ENCODE assay signal across 8 mouse cellular contexts in genomic region chr4:44756134-44756951, GRCm38 (mm10). TPM values are rescaled to one million over a fixed set of nuclear protein-coding genes. Genes with fewer than 3 reads are reported as not detected.
DNase-seq lines count a peak whose midpoint lies in the region; ATAC-seq and TF ChIP-seq lines count a peak whose summit lies in the region.

No protein-coding gene starts in this region.

- TF ChIP-seq CTCF in E14TG2a.4 (conservative IDR thresholded peaks at IDR 0.05; ENCODE audit: low read length): no peak
- no peak for TF ChIP-seq CTCF in heart, postnatal 0 days (IDR thresholded peaks at IDR 0.05; ENCODE audit: low read depth)
- TF ChIP-seq CTCF in testis, adult 2 months (IDR thresholded peaks at IDR 0.05; ENCODE audit: control insufficient read depth, insufficient read depth, insufficient replicate concordance, low read depth, low read length): no peak

- H3K9ac ChIP-seq in forebrain, embryonic 12.5 days: peak overlapping the region; percentile 79
- H3K9ac ChIP-seq in heart, postnatal 0 days (replicated peaks; ENCODE audit: low read depth, low read length): peak overlapping the region; percentile 89
- H3K9ac ChIP-seq in liver, embryonic 16.5 days (ENCODE audit: low read depth, low read length): peak overlapping the region; percentile 88
- peak overlapping the region; percentile 86 for H3K9ac ChIP-seq in neural tube, embryonic 13.5 days

- peak overlapping the region; percentile 100 for H3K4me3 ChIP-seq in E14TG2a.4 (replicated peaks; ENCODE audit: low read length)
- H3K4me3 ChIP-seq in forebrain, embryonic 12.5 days (replicated peaks): peak overlapping the region; percentile 88
- peak overlapping the region; percentile 87 for H3K4me3 ChIP-seq in heart, postnatal 0 days (ENCODE audit: low read depth, low read length)
- H3K4me3 ChIP-seq in liver, embryonic 16.5 days (ENCODE audit: low read depth, low read length): peak overlapping the region; percentile 77
- peak overlapping the region; percentile 61 for H3K4me3 ChIP-seq in neural tube, embryonic 13.5 days
- H3K4me3 ChIP-seq in testis, adult 2 months (ENCODE audit: control insufficient read depth, low read depth, low read length): peak overlapping the region; percentile 91

- no peaks in the 10 kb centered on the region for H3K9me3 ChIP-seq in E14TG2a.4 (ENCODE audit: low read length)
- no peaks in the 10 kb centered on the region for H3K9me3 ChIP-seq in forebrain, embryonic 12.5 days
- no peaks in the 10 kb centered on the region for H3K9me3 ChIP-seq in heart, postnatal 0 days (replicated peaks; ENCODE audit: control insufficient read depth, low read length)
- H3K9me3 ChIP-seq in liver, embryonic 16.5 days (replicated peaks; ENCODE audit: control insufficient read depth, low read length): no peaks in the 10 kb centered on the region
- H3K9me3 ChIP-seq in neural tube, embryonic 13.5 days: no peaks in the 10 kb centered on the region

- H3K27ac ChIP-seq in forebrain, embryonic 12.5 days: peak overlapping the region; percentile 91
- peak overlapping the region; percentile 88 for H3K27ac ChIP-seq in heart, postnatal 0 days (ENCODE audit: low read depth)
- H3K27ac ChIP-seq in liver, embryonic 16.5 days (ENCODE audit: low read length): peak overlapping the region; percentile 87
- H3K27ac ChIP-seq in neural tube, embryonic 13.5 days (replicated peaks): peak overlapping the region; percentile 92
- H3K27ac ChIP-seq in testis, adult 2 months (ENCODE audit: control insufficient read depth, insufficient read depth, low read depth, low read length): peak overlapping the region; percentile 83

- peaks cover 2% of the 10 kb centered on the region; the same call in 1 of the 2 replicates for H3K36me3 ChIP-seq in E14TG2a.4 (ENCODE audit: insufficient read depth, low read length)
- H3K36me3 ChIP-seq in forebrain, embryonic 12.5 days (replicated peaks): no peaks in the 10 kb centered on the region
- H3K36me3 ChIP-seq in heart, postnatal 0 days (replicated peaks; ENCODE audit: control insufficient read depth, insufficient read depth, low read length): no peaks in the 10 kb centered on the region
- no peaks in the 10 kb centered on the region for H3K36me3 ChIP-seq in liver, embryonic 16.5 days (ENCODE audit: control insufficient read depth, insufficient read depth)
- H3K36me3 ChIP-seq in neural tube, embryonic 13.5 days: no peaks in the 10 kb centered on the region
- H3K36me3 ChIP-seq in testis, adult 2 months (ENCODE audit: control insufficient read depth, insufficient read depth, low read length): no peaks in the 10 kb centered on the region

- WGBS in forebrain, embryonic 12.5 days: under 1% methylated on average over 60 of the region's 60 CpGs
- under 1% methylated on average over 60 of the region's 60 CpGs for WGBS in heart, postnatal 0 days
- under 1% methylated on average over 60 of the region's 60 CpGs for WGBS in liver, embryonic 16.5 days (ENCODE audit: insufficient replicate concordance)
- WGBS in neural tube, embryonic 13.5 days: under 1% methylated on average over 60 of the region's 60 CpGs

- DNase-seq in c-Kit-positive CD71-positive TER-119-positive erythroid progenitor cells, embryonic 14.5 days (ENCODE audit: low spot score): peak; percentile 91
- peak; percentile 98 for DNase-seq in heart, postnatal 0 days (ENCODE audit: low spot score)
- DNase-seq in kidney, postnatal 4 days: peak; percentile 91 to 95

- H3K4me2 ChIP-seq in forebrain, embryonic 12.5 days: peak overlapping the region; percentile 72
- H3K4me2 ChIP-seq in heart, postnatal 0 days (ENCODE audit: low read depth, low read length): peak overlapping the region; percentile 78
- peak overlapping the region; percentile 67 for H3K4me2 ChIP-seq in liver, embryonic 16.5 days (ENCODE audit: low read depth, low read length)
- H3K4me2 ChIP-seq in neural tube, embryonic 13.5 days: peak overlapping the region; percentile 83

- peaks cover 22% of the 10 kb centered on the region for H3K4me1 ChIP-seq in E14TG2a.4 (replicated peaks; ENCODE audit: low read depth, low read length)
- H3K4me1 ChIP-seq in forebrain, embryonic 12.5 days: peaks cover 10% of the 10 kb centered on the region; the same call in 1 of the 2 replicates
- H3K4me1 ChIP-seq in heart, postnatal 0 days (ENCODE audit: control insufficient read depth, insufficient read depth): no peaks in the 10 kb centered on the region
- H3K4me1 ChIP-seq in liver, embryonic 16.5 days (ENCODE audit: control insufficient read depth, low read depth, low read length): peaks cover 3% of the 10 kb centered on the region
- H3K4me1 ChIP-seq in neural tube, embryonic 13.5 days (replicated peaks): peaks cover 21% of the 10 kb centered on the region
- H3K4me1 ChIP-seq in testis, adult 2 months (ENCODE audit: control insufficient read depth, insufficient read depth, low read length): no peaks in the 10 kb centered on the region

- H3K27me3 ChIP-seq in E14TG2a.4 (ENCODE audit: insufficient read depth, low read length): no peaks in the 10 kb centered on the region
- no peaks in the 10 kb centered on the region for H3K27me3 ChIP-seq in forebrain, embryonic 12.5 days
- H3K27me3 ChIP-seq in heart, postnatal 0 days (ENCODE audit: control insufficient read depth, insufficient read depth, low read length): no peaks in the 10 kb centered on the region
- no peaks in the 10 kb centered on the region for H3K27me3 ChIP-seq in liver, embryonic 16.5 days (ENCODE audit: control insufficient read depth, insufficient read depth, low read depth, low read length)
- 0 out of 2 replicates have a peak, but pooled peaks cover 3% of the 10 kb centered on the region for H3K27me3 ChIP-seq in neural tube, embryonic 13.5 days
- no peaks in the 10 kb centered on the region for H3K27me3 ChIP-seq in testis, adult 2 months (ENCODE audit: control insufficient read depth, insufficient read depth, low read length)

- TF ChIP-seq POLR2A in testis, adult 2 months (IDR thresholded peaks at IDR 0.05; ENCODE audit: control insufficient read depth, low read depth, low read length): peak; percentile 84

- TF ChIP-seq EP300 in heart, postnatal 0 days (IDR thresholded peaks at IDR 0.05; ENCODE audit: low read depth): no peak

- ATAC-seq in forebrain, embryonic 12.5 days (ENCODE audit: low FRiP score): peak; percentile 97
- peak; percentile 99 for ATAC-seq in heart, postnatal 0 days (ENCODE audit: insufficient read depth, low read depth)
- ATAC-seq in liver, embryonic 16.5 days (ENCODE audit: low read depth): peak; percentile 98
- ATAC-seq in neural tube, embryonic 13.5 days (ENCODE audit: low read depth): peak; percentile 99

RNA-seq across cellular contexts. Expression of gene Zcchc7, which starts 0.7 kb away (rescaled TPM):
- 30.9 and 32.6 TPM in 2 replicates for polyA plus RNA-seq in forebrain, embryonic 12.5 days (2016; fragmentation: Nextera tagmentation; extraction: Ambion mirVana)
- 7.3 and 14.1 TPM in 2 replicates for total RNA-seq in heart, postnatal 0 days (2014; rRNA removed; ENCODE audit: low replicate concordance)
- 21.4 and 22.4 TPM in 2 replicates for polyA plus RNA-seq in heart, postnatal 0 days (2015; fragmentation: Nextera tagmentation; extraction: Ambion mirVana)
- 10.1 and 10.8 TPM in 2 replicates for polyA plus RNA-seq in liver, embryonic 16.5 days (2015; fragmentation: Nextera tagmentation; extraction: Ambion mirVana)
- polyA plus RNA-seq in neural tube, embryonic 13.5 days (2015; fragmentation: Nextera tagmentation; extraction: Ambion mirVana): 34.4 and 36.5 TPM in 2 replicates
- 22.6 and 25.3 TPM in 2 replicates for polyA plus RNA-seq in testis, adult 2 months (2012; rRNA removed)

RNA-seq across cellular contexts. Expression of gene Pax5, which starts 46.1 kb away (rescaled TPM):
- 0.21 and 0.60 TPM in 2 replicates for polyA plus RNA-seq in forebrain, embryonic 12.5 days (2016; fragmentation: Nextera tagmentation; extraction: Ambion mirVana)
- 0.04 TPM in 1 of 2 replicates, not detected in the other for total RNA-seq in heart, postnatal 0 days (2014; rRNA removed; ENCODE audit: low replicate concordance)
- polyA plus RNA-seq in heart, postnatal 0 days (2015; fragmentation: Nextera tagmentation; extraction: Ambion mirVana): not detected in 2 replicates
- 0.36 and 0.54 TPM in 2 replicates for polyA plus RNA-seq in liver, embryonic 16.5 days (2015; fragmentation: Nextera tagmentation; extraction: Ambion mirVana)
- 2.1 and 3.5 TPM in 2 replicates for polyA plus RNA-seq in neural tube, embryonic 13.5 days (2015; fragmentation: Nextera tagmentation; extraction: Ambion mirVana)
- polyA plus RNA-seq in testis, adult 2 months (2012; rRNA removed): 50.1 and 52.6 TPM in 2 replicates

Comparison
In these comparisons a context has a peak if more than half of its experiments do, and no peak if none do; other contexts are left out.
1. Peak in every context shown above with its lines: DNase-seq, ATAC-seq, H3K4me3 ChIP-seq and H3K27ac ChIP-seq.
2. RNA of gene Pax5, which starts 46.1 kb away (polyA plus RNA-seq): 50.1 to 52.6 TPM in testis, adult 2 months; 2.1 to 3.5 TPM in neural tube, embryonic 13.5 days, 0.21 to 0.60 TPM in forebrain, embryonic 12.5 days, 0.36 to 0.54 TPM in liver, embryonic 16.5 days and not detected in heart, postnatal 0 days; every median in the first group is over 10 times any median in the second.